Mouse (Mus musculus): Measurements from ENCODE around the gene Nwd2. TPM values are rescaled to one million over a fixed set of nuclear protein-coding genes. Genes with fewer than 3 reads are reported as not detected.

The Nwd2 gene
- polyA plus RNA-seq, 1 experiment from 2014 or later, result 1.6 TPM

- Histone ChIP-seq H3K4me1 (replicated peaks) (no peaks in the 10 kb centered on the region), H3K36me3 (no peaks in the 10 kb centered on the region), H3K27me3 (ENCODE audit: insufficient read depth, poor library complexity, severe bottlenecking) (no peaks in the 10 kb centered on the region), H3K4me3 (no peak overlapping the region), H3K9me3 (no peaks in the 10 kb centered on the region), H3K27ac (no peak overlapping the region)
- DNase-seq (ENCODE audit: low spot score), result no peak
- 89% methylated on average over 2 of the region's 2 CpGs for WGBS
Observed at GRCm38 (mm10) chr5:63675934-63676333, 27.0 kb downstream of the Nwd2 start.

GRCm38 (mm10) chr5:63689084-63689483 lies 40.2 kb downstream of the Nwd2 start:
- H3K36me3 ChIP-seq, result no peaks in the 10 kb centered on the region
- no peaks in the 10 kb centered on the region for H3K9me3 ChIP-seq
- WGBS, result 85% methylated on average over 1 of the region's 1 CpGs
- H3K27me3 ChIP-seq (ENCODE audit: insufficient read depth, poor library complexity, severe bottlenecking), result no peaks in the 10 kb centered on the region
- no peak for DNase-seq (ENCODE audit: low spot score)
- no peaks in the 10 kb centered on the region for H3K4me1 ChIP-seq (replicated peaks)
- no peak overlapping the region for H3K27ac ChIP-seq
- no peak overlapping the region for H3K4me3 ChIP-seq

- Histone ChIP-seq H3K4me3 (no peak overlapping the region), H3K27ac (no peak overlapping the region), H3K4me1 (replicated peaks) (0 out of 2 replicates have a peak, but pooled peaks cover 3% of the 10 kb centered on the region), H3K27me3 (ENCODE audit: insufficient read depth, poor library complexity, severe bottlenecking) (no peaks in the 10 kb centered on the region), H3K36me3 (no peaks in the 10 kb centered on the region), H3K9me3 (no peaks in the 10 kb centered on the region)
- no peak for DNase-seq (ENCODE audit: low spot score)
- whole genome bisulfite sequencing, result 92% methylated on average over 2 of the region's 2 CpGs
Observed at GRCm38 (mm10) chr5:63696784-63697183, 47.9 kb downstream of the Nwd2 start.

- Histone ChIP-seq H3K4me3 (no peak overlapping the region), H3K4me1 (replicated peaks) (0 out of 2 replicates have a peak, but pooled peaks cover 3% of the 10 kb centered on the region), H3K9me3 (no peaks in the 10 kb centered on the region), H3K36me3 (no peaks in the 10 kb centered on the region), H3K27ac (no peak overlapping the region), H3K27me3 (ENCODE audit: insufficient read depth, poor library complexity, severe bottlenecking) (no peaks in the 10 kb centered on the region)
- 80% methylated on average over 5 of the region's 5 CpGs for WGBS
- DNase-seq (ENCODE audit: low spot score), result no peak
Observed at GRCm38 (mm10) chr5:63697196-63697595, 48.3 kb downstream of the Nwd2 start.

- no peaks in the 10 kb centered on the region for H3K4me1 ChIP-seq (replicated peaks)
- no peak overlapping the region for H3K27ac ChIP-seq
- no peak for DNase-seq (ENCODE audit: low spot score)
- H3K4me3 ChIP-seq, result no peak overlapping the region
- H3K36me3 ChIP-seq, result no peaks in the 10 kb centered on the region
- no peaks in the 10 kb centered on the region for H3K27me3 ChIP-seq (ENCODE audit: insufficient read depth, poor library complexity, severe bottlenecking)
- 74% methylated on average over 3 of the region's 3 CpGs for WGBS
- no peaks in the 10 kb centered on the region for H3K9me3 ChIP-seq
Observed at GRCm38 (mm10) chr5:63728955-63729354, 80.1 kb downstream of the Nwd2 start.

GRCm38 (mm10) chr5:63735521-63735920 lies 86.6 kb downstream of the Nwd2 start:
- Histone ChIP-seq H3K4me3 (no peak overlapping the region), H3K4me1 (replicated peaks) (no peaks in the 10 kb centered on the region), H3K9me3 (no peaks in the 10 kb centered on the region), H3K36me3 (no peaks in the 10 kb centered on the region), H3K27me3 (ENCODE audit: insufficient read depth, poor library complexity, severe bottlenecking) (no peaks in the 10 kb centered on the region), H3K27ac (no peak overlapping the region)
- DNase-seq (ENCODE audit: low spot score), result no peak
- 83% methylated on average over 7 of the region's 7 CpGs for WGBS

- no peak overlapping the region for H3K27ac ChIP-seq
- 89% methylated on average over 2 of the region's 2 CpGs for WGBS
- H3K9me3 ChIP-seq, result no peaks in the 10 kb centered on the region
- H3K27me3 ChIP-seq (ENCODE audit: insufficient read depth, poor library complexity, severe bottlenecking), result no peaks in the 10 kb centered on the region
- DNase-seq (ENCODE audit: low spot score), result no peak
- H3K4me3 ChIP-seq, result no peak overlapping the region
- no peaks in the 10 kb centered on the region for H3K4me1 ChIP-seq (replicated peaks)
- H3K36me3 ChIP-seq, result no peaks in the 10 kb centered on the region
Observed at GRCm38 (mm10) chr5:63743426-63743825, 94.5 kb downstream of the Nwd2 start.

GRCm38 (mm10) chr5:63748299-63748698 lies 99.4 kb downstream of the Nwd2 start:
- Histone ChIP-seq H3K4me3 (no peak overlapping the region), H3K27ac (no peak overlapping the region), H3K4me1 (replicated peaks) (no peaks in the 10 kb centered on the region), H3K9me3 (0 out of 2 replicates have a peak, but pooled peaks cover 2% of the 10 kb centered on the region), H3K36me3 (no peaks in the 10 kb centered on the region), H3K27me3 (ENCODE audit: insufficient read depth, poor library complexity, severe bottlenecking) (no peaks in the 10 kb centered on the region)
- no peak for DNase-seq (ENCODE audit: low spot score)
- 79% methylated on average over 2 of the region's 2 CpGs for WGBS

- 0 out of 2 replicates have a peak, but pooled peaks cover 2% of the 10 kb centered on the region for H3K9me3 ChIP-seq
- DNase-seq (ENCODE audit: low spot score), result no peak
- no peaks in the 10 kb centered on the region for H3K36me3 ChIP-seq
- H3K4me1 ChIP-seq (replicated peaks), result no peaks in the 10 kb centered on the region
- H3K27ac ChIP-seq, result no peak overlapping the region
- H3K4me3 ChIP-seq, result no peak overlapping the region
- WGBS, result 74% methylated on average over 1 of the region's 1 CpGs
- no peaks in the 10 kb centered on the region for H3K27me3 ChIP-seq (ENCODE audit: insufficient read depth, poor library complexity, severe bottlenecking)
Observed at GRCm38 (mm10) chr5:63748759-63749158, 99.9 kb downstream of the Nwd2 start.

- 81% methylated on average over 5 of the region's 5 CpGs for WGBS
- Histone ChIP-seq H3K4me1 (replicated peaks) (no peaks in the 10 kb centered on the region), H3K4me3 (no peak overlapping the region), H3K9me3 (0 out of 2 replicates have a peak, but pooled peaks cover 2% of the 10 kb centered on the region), H3K27ac (no peak overlapping the region), H3K27me3 (ENCODE audit: insufficient read depth, poor library complexity, severe bottlenecking) (no peaks in the 10 kb centered on the region), H3K36me3 (no peaks in the 10 kb centered on the region)
- no peak for DNase-seq (ENCODE audit: low spot score)
Observed at GRCm38 (mm10) chr5:63755092-63755761, 106.3 kb downstream of the Nwd2 start.

- DNase-seq (ENCODE audit: low spot score), result no peak
- Histone ChIP-seq H3K9me3 (0 out of 2 replicates have a peak, but pooled peaks cover 2% of the 10 kb centered on the region), H3K4me3 (no peak overlapping the region), H3K4me1 (replicated peaks) (no peaks in the 10 kb centered on the region), H3K36me3 (no peaks in the 10 kb centered on the region), H3K27ac (no peak overlapping the region), H3K27me3 (ENCODE audit: insufficient read depth, poor library complexity, severe bottlenecking) (no peaks in the 10 kb centered on the region)
- WGBS, result 90% methylated on average over 3 of the region's 3 CpGs
Observed at GRCm38 (mm10) chr5:63755938-63756337, 107.0 kb downstream of the Nwd2 start.

GRCm38 (mm10) chr5:63765886-63766285 lies 117.0 kb downstream of the Nwd2 start:
- H3K27me3 ChIP-seq (ENCODE audit: insufficient read depth, poor library complexity, severe bottlenecking), result no peaks in the 10 kb centered on the region
- H3K4me1 ChIP-seq (replicated peaks), result no peaks in the 10 kb centered on the region
- H3K4me3 ChIP-seq, result no peak overlapping the region
- no peak for DNase-seq (ENCODE audit: low spot score)
- H3K27ac ChIP-seq, result no peak overlapping the region
- H3K36me3 ChIP-seq, result no peaks in the 10 kb centered on the region
- no peaks in the 10 kb centered on the region for H3K9me3 ChIP-seq
- 94% methylated on average over 4 of the region's 4 CpGs for WGBS

GRCm38 (mm10) chr5:63766715-63767114 lies 117.8 kb downstream of the Nwd2 start:
- 46% methylated on average over 6 of the region's 6 CpGs for WGBS
- Histone ChIP-seq H3K9me3 (no peaks in the 10 kb centered on the region), H3K27ac (no peak overlapping the region), H3K4me3 (no peak overlapping the region), H3K4me1 (replicated peaks) (no peaks in the 10 kb centered on the region), H3K36me3 (no peaks in the 10 kb centered on the region), H3K27me3 (ENCODE audit: insufficient read depth, poor library complexity, severe bottlenecking) (no peaks in the 10 kb centered on the region)
- peak; percentile 40 for DNase-seq (ENCODE audit: low spot score)

GRCm38 (mm10) chr5:63767464-63767863 lies 118.6 kb downstream of the Nwd2 start:
- Histone ChIP-seq H3K36me3 (no peaks in the 10 kb centered on the region), H3K4me1 (replicated peaks) (no peaks in the 10 kb centered on the region), H3K9me3 (no peaks in the 10 kb centered on the region), H3K27me3 (ENCODE audit: insufficient read depth, poor library complexity, severe bottlenecking) (no peaks in the 10 kb centered on the region), H3K4me3 (no peak overlapping the region), H3K27ac (no peak overlapping the region)
- DNase-seq (ENCODE audit: low spot score), result no peak
- 83% methylated on average over 8 of the region's 8 CpGs for WGBS

Measured in hindbrain, embryonic 10.5 days (tissue).